Mouse (Mus musculus) kidney, postnatal 25 days (tissue): Measurements from ENCODE around the gene Olfr1138.

Experiments used
- DNase-seq, 2 experiments: peaks; one replicate each; pipeline ENCODE4 v3.0.0; 2021; ENCODE audit warnings: mixed read lengths in 2 of 2

The Olfr1138 gene

GRCm38 (mm10) chr2:87739878-87740277 is at the start of gene Olfr1138:
Olfr1138 (minus strand) TSS chr2:87739978.
- DNase-seq, result no peak

GRCm38 (mm10) chr2:87779183-87779582 is 39.4 kb upstream of the Olfr1138 start, which contains the start of gene Olfr152:
Olfr152 (plus strand) TSS chr2:87779483.
- DNase-seq, result no peak

DNA sequence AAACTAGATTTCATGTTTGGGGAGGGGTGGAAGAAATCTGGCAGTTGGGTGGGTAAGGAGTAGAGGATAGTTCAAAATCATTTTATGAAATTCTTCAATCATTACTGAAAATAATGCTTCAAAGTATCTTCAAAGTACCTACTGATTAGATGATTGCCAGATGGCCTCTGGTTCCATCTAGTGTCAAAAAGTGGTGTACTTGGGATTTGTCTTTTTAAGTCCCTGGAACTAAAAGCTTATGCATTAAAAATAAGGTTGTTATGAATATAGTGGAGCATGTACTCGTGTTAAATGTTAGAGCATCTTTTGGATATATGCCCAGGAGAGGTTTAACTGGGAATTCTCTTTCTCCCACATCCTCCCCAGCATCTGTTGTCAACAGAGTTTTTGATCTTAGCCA is 36.4 kb upstream of the Olfr1138 start:
- no peak for DNase-seq

DNA sequence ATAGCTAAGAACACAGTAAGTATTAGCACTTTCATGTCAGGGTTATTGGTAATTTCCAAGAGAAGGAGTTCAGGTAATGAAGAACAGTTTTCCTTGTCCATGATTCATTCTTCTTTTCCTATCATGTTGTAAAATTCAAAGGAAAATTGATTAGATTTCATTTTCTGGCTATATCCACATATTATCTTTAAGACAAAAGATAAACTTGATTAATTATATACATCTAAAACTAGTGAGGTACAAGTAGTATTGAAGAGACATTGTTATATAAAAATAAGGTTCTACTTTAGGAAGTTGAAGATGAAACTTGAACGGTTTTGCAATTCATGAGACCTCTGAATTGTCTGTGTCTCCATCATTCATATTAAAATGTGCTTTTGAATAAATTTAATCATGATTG is 14.1 kb upstream of the Olfr1138 start, which contains the start of gene Olfr1141:
Gene Olfr1141, minus strand, starts transcription at position 101 of the 400 bp plus-strand sequence.
- no peak for DNase-seq

DNA sequence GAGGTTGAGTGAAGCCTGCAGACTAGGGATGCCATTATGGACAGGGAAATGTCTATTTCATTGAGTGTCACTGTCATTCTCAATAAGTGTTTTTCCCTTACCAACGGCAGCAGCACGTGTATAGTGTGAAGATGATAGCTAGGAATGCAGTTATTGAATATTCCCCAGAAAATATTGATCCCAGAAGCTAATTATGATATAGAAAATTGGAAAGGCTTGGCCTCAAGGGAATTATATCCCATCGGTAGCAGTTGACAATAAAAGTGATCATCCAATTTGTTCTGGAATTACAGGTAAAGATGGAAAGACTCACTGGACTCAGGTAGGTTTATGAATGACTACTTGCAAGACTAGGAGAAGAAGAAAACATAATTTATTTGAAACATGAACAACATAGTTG is 3.7 kb upstream of the Olfr1138 start, which contains the start of gene Olfr1140:
Gene Olfr1140, plus strand, starts transcription at position 301 of the 400 bp plus-strand sequence.
- no peak for DNase-seq

DNA sequence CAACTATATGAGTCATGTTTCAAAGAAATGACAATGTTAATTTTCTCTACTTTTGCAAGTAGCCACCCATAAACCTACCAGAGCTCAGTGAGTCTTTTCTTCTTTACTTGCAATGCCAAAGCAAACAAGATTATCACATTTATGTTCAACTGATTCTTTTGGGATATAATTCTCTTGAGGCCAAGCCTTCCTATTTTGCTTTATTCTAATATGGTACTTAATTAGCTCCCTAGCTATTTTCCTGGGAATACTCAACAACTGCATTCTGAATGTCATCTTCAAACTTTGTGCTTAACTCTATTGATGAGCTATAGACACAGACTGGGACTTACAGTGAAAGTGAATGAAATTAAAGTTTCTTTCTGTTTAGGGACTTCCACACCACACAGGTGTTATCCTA is 26.7 kb downstream of the Olfr1138 start, which contains the start of gene Olfr1137:
Gene Olfr1137, minus strand, starts transcription at position 101 of the 400 bp plus-strand sequence.
- no peak for DNase-seq

- DNase-seq, result no peak
Measured at GRCm38 (mm10) chr2:87693847-87694246, 45.9 kb downstream of the Olfr1138 start, which contains the start of gene Olfr1136. Olfr1136 (minus strand) TSS chr2:87693947.
